Mouse (Mus musculus): ENCODE results near the gene Camsap3.

The Camsap3 gene

DNA sequence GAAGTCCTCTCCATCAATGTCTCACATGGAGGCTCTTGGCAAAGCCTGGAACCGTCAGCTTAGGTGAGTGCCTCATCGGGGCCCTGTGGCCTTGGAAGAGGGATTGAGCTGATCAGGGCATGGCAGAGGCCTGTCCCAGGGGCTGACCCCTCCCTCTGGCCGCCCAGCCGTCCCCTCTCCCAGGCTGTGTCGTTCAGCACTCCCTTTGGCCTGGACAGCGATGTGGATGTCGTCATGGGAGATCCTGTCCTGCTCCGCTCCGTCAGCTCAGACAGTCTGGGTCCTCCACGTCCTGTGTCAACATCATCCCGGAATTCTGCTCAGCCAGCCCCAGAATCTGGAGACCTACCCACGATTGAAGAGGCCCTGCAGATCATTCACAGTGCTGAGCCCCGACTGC is 16.3 kb downstream of the Camsap3 start:
- no peak for DNase-seq

DNA sequence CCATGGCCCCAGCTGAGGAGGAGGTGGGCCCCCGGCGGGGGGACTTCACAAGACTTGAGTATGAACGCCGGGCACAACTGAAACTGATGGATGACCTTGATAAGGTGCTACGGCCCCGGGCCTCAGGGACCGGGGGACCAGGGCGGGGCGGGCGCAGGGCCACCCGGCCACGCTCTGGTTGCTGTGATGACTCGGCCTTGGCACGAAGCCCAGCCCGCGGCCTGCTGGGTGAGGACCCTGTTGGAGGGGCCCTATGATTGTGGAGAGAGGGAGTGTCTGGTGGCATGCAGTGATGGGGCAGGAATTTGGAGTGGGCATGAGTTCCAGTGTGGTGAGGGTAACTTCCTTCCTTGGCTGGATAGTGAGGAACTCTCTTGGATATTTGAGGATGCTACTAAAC is 19.5 kb downstream of the Camsap3 start:
- DNase-seq, result peak; percentile 29 to 56

DNA sequence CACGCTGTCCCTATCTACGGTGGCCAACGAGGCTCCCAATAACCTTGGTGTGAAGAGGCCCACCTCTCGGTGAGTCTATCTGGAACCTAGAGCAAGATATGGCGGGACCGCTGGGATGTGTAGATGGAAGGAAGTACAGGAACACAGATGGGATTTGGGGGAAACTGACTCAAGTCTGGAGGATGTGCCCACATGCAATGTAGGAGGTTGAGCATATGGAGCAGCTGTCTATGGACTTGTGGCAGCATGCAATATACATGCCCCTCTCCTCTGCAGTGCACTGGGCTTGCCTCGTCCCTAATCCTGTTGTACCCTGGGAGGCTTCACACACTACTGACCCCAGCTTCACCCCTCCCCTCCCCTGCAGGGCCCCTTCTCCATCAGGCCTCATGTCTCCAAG is 20.7 kb downstream of the Camsap3 start:
- DNase-seq, result no peak

DNA sequence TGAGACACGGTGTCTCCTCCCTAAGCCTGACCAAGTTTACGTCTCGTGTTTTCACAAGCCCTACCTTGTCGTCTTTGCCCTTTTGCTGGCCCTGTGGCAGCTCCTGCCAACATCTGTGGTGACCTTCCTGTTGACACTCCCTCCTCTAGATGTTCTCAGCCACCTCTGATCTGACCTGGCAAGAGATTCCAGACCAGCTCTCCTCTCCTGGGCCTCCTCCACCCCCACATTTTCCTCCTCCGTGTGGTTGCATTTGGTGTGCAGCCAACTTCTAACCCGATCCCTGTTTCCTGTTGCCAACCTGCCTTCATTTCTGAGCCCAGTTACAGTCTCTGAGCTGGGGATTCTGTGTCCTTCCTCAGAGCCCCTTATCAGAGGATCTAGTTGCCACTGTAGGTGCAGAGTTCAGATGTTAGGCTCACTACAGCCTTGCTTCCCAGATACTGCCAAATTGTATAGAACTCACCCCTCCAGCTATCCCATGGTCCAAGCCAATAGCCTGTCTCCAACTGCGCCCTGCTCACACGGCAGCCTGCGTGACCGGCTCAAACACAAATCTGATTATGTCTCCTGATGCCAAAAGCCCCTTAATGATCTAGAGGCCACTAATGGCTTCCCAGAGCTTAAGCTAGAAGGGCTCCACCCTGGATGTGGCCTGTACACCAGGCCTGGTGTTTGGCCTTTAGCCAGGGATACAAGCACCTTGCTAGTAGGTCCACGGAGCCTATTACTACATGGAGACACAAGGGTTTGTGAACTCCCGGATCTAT is 22.1 kb downstream of the Camsap3 start:
- no peak for DNase-seq

DNA sequence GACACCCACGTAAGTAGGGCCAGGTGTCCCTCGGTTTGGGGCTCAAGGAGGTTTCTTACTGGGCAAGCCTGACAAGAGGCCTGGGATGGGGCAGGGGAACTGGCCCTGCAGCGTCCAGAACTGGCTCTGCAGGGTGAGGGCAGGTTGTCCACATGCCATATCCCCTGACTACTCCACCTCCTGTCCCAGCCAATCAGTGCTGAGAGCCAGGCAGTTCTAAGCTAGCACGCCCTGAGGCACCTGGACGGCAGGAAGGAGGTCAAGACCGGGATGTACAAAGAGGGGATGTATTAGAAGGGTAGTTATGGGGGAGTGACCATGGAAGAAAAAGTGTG is 22.7 kb downstream of the Camsap3 start:
- DNase-seq, result peak in 1 of 2 experiments; percentile 53

DNA sequence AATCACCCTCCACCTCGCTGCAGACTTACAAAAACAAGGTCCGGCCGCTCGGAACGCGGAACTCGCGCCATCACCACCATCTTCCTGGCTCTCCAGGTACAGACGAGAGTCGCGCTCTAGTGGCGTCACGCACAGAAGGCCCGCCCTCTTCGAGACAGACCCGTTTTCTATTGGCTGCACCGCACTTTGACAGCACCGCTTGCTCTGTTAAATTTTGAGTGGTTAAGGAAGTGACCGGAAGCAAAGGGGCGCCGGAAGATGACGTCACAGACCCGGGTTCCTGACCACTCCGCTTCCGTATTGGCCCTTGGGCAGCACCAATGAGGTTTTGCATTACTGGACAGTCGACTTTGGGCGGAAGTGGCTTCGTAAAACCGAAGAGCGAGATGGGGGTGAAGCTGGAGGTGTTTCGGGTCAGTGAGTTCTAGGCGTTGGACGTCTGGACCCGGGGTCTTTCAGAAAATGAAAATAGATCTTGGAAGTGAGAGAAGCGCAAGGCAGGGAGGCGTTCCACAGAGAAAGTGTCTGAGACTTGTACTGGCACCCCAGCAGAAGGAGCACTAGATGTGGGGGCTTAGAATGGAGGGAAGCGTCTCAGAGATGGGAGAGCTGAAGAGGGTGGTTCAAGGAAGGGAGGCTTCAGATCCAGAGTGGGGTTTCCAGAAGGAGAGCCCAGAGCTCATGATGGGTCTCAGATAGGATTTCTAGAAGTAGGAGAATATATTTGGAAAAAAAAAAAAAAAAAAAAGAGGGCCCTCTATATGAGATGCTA is 34.3 kb downstream of the Camsap3 start, which contains the start of the genes Xab2 and Pet100:
Xab2 (minus strand) TSS at position 118 of the 772 bp plus-strand sequence.
Pet100 (plus strand) TSS at position 350 of the 772 bp plus-strand sequence.
- peak; percentile 99 for DNase-seq

DNA sequence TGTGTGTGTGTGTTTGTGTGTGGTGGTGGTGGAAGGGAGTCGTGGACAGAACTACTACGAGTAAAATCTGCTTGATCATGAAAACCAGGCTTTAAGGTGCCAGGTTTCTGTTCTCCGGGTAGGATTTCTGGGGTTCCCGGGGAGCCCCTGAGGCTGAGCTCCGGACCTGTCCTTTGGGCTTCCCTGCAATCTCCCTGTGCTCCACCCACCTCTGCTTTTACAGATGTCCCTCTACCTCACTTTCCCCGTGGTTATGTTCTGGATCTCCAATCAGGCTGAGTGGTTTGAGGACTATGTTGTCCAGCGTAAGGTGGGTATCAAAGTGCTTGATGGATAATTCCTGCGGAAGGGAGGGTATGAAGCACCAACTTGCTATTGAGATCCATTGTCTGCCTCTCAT is 35.0 kb downstream of the Camsap3 start:
- DNase-seq, result no peak

DNA sequence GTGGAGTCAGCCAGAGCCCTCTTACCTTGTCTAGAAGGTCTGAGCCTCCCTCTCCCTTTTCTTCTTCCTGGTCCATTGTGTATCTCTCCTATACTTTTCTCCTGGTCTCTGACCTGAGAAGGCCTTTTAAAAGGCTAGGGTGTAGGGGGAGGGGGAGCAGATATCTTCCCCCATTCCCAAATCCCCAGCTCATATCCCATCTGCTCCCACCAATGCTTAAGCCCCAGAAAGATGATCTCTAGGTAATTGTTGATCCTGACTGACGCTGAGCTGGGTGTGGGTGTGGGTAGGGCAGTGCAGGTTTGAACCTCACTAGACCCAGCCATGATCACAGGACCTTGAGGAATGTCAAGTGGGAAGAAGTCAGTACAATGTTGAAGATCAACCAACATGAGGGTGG is 38.4 kb downstream of the Camsap3 start, which contains the start of gene Pcp2:
Pcp2 (minus strand) TSS at position 101 of the 400 bp plus-strand sequence.
- DNase-seq, result no peak

DNA sequence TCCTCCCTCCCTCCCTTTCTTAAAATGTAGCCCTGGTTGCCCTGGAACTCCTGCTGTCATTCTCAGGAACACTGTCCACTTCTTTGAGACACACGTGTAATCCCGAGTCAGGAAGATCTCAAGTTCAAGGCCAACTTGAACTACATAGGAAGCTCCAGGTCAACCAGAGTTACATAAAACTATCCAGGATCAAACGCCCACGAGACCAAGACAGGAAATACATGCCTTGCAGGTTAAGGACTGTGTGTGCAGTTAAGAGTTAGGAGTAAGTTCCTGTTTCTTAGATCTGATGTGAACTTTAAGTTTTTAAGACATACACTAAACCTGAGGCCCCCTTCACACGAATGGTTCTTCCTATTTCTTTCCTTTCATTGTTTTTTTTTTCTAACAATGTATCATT is 39.9 kb downstream of the Camsap3 start:
- no peak for DNase-seq

DNA sequence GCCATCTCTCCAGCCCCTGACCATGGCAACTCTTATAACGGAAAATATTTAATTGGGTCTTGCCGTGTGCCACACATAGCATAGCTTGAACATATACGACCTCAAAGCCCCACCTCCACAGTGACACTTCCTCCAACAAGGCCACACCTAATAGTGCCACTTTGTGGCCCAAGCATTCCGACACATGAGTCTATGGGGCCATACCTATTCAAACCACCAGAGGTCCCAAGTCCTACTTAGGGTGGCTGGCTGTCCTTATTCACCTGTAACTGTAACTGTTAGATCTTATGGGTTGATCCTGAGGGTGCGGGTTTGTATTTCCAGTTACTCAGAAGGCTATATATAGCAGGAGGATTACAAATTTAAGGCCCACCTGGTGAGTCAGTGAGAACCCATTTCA is 40.9 kb downstream of the Camsap3 start:
- DNase-seq, result peak; percentile 22 to 58

DNA sequence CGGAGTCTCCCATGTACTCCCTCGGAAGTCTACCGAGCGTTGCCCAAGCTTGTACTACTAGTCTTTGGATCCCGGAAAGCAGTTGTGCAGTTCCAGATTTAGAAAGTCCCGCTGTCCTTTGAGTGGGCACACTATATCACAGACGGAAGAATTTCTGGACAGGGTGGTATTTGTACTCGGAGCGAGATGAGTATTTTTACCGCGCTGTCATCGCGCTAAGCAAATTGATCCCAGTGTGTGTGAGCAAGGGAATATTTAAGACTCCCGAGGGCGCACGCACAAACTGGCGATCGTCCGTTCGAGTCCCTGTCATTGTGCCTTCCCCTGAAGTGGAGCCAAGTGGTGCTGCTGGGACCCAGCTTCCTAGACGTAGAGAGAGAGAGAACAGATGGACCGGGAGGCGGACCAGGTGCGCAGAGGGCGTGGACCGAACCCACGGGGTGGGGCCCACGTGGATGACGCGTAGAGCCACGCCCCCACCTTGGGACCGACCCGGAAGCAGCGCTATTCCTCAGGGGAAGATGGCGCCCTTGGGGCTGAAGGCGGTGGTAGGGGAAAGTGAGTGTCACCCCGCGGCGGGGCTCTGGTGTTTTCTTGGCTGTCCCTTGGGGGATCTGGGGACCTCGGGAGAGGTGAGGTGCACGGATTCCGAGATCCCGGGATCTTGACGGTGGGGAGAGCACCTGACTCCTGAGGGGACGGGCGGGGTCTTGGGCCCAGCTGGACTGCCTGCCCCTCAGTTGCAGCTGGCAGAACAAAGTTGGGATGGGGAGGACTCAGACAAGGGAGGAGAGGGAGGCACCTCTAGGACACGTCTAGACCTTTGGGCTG is 43.8 kb downstream of the Camsap3 start, which contains the start of gene Stxbp2:
Stxbp2 (plus strand) TSS at position 309 of the 831 bp plus-strand sequence.
- DNase-seq, result peak; percentile 87

DNA sequence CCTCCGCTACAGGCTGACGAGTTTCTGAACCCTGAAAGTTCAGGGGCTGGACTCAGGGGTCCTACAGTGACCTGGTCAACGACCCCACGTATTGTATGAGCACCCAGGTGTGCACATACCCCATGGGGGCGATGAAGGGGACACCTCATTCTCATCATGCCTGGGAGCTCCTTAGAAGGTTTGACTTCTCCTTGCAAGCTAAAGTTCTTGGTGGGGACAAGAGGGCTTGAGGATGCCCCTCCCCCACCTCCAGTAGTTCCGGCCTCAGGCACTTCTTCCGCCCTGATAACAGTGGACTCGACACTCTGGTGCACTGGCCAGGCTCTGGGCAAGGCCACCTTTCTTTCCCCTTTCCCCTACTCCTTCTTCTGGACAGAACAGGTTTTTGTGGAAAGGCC is 44.4 kb downstream of the Camsap3 start:
- peak; percentile 53 to 62 for DNase-seq

DNA sequence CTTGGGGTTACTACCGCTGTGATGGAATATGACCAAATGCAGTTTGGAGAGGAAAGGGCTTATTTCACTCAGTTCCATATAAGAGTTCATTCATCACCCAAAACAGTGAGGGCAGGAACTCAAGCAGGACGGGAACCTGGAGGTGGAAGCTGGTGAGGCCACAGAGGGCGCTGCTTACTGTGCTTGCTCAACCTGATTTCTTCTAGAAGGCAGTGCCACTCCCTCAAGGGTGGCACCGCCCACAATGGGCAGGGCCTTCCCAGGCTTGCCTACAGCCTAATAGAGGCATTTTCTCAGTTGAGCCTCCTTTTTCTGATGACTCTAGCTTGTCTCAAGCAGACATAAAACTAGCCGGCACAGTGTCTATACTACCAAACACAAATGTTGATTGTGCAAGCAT is 58.7 kb downstream of the Camsap3 start:
- DNase-seq, result peak; percentile 80 to 82

DNA sequence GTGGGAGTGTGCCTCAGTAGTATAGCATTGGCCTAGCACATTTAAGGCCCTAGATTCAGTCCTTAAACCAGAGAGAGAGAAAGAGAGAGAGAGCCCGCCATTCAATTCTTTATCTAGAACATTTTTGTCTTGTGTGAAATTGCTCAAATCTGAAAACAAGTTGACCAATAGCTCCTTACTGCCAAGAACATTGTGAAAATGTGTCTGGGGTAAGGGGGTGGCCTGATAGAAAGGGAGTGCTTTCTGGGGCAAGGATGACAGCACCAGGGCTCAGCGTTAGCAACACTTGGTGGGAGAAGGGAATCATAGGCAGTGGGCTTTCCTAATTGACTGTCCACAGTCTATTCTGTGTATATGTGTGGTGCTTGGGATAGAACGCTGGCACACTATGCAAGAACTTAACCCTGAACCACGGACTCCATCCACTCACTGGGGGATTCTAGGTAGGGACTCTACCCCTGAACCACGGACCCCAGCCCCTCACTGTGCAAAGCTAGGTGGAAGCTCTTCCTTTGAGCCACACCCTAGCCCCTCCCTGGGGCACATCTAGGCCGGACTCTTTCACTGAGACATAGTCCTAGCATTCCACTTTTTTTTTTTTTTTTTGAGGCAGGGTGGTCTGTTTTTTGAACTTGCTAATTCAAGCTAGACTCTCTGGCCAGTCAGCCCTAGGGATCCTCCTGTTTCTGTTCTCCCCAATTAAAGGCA is 59.9 kb downstream of the Camsap3 start:
- DNase-seq, result no peak

DNA sequence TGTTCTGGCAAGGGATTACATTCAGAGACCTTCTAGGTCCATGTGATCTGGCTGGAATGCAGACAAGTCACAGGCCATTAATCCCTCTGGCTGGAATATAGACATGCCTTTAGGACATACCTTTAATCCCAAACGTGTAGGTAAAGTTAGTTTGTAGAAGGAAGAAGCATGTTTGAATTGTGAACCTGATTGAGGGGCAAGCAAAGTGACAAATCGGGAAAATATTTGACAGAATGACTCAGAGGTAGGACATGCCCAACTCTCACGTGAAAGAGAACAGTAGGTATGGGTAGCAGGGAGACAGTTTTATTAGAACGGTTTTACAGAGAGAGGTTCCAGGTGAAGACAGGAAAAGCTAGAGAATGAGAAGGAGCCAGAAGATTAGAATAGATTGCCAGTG is 60.5 kb downstream of the Camsap3 start:
- no peak for DNase-seq

DNA sequence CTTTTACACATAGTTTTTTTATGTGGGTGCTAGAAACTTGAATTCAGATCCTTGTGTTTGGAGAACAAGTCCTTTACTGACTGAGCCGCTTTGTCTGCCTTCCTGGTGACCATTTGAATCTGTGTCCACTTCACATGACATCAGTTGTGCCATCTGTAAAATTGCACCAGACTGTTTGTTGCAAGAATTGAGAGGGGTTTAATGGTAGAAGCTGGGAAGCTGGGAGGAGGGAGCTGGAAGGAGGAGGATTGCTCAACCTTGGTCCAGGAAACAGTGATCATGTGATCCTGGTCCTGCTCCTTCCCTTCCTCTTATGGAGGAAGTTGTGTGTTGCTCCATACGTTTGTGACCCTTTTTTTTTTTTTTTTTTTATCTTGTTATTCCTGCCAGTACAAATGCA is 61.2 kb downstream of the Camsap3 start:
- peak in 1 of 2 experiments; percentile 55 for DNase-seq

DNA sequence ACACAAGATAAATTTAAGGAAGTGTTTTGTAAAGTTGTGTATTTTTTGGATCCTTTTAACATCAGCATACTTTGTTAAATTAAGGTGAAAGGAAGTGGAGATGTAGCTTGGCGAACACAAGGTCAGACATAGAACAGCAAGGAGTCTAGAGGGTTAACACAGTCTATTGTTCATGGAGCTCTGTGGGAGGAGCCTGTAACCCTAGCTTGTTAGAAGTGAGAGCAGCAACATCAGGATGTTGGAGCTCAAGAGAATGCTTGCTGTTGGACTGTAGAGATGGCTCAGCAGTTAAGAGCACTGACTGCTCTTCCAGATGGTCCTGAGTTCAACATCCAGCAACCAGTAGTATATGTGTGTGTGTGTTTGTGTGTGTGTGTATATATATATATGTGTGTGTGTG is 61.9 kb downstream of the Camsap3 start:
- DNase-seq, result no peak

DNA sequence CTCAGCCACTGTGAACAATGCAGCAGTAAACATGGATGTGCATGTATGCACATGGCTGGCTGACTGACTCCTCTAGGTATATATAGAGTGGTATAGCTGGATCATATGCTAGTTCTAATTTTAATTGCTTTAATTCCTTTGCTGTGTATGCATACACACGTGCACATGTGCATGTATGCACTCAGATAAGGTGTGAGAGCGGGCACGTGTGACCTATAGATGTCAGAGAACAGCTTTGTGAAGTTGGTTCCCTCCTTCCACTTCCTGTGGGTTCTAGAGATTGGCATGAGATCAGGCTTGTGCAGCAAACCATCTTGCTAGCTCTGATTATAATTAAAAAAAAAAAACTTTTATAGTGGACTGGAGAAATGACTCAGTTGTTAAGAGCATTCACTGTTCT is 65.8 kb downstream of the Camsap3 start:
- no peak for DNase-seq

DNA sequence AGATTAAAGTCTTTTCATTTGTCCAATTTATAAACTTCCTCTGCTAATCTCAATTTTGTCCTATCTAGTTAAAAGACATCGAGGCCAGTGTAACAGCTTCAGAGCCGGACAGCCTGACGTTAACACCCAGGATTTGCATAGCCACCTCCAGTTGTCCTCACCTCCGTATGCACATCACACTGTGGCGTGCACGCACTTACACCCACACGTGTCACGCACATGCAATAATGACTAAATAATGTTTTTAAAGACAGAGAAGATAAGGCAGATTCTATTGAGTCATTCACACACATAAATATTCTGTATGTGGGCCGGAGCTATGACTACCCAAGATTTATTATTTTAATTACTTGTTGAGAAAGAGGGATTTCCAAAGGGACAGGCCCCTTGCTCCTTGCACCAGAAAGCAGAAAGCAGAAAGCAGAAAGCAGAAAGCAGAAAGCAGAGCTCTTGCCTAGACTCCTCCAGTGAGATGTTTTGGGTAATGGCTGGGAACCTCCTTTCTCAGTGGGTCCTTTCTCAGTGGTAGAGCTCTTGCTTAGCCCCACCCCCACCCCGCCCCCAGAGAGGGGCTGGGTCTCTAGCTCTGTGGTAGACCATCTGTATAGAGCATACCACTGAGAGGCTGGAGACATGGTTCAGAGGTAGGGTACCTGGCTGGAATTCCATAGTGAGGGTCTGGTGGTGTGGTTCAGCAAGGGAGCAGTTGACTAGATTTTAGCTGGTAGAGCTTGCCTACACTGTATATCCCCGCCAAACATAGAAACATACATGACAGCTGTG is 67.8 kb downstream of the Camsap3 start:
- no peak for DNase-seq

DNA sequence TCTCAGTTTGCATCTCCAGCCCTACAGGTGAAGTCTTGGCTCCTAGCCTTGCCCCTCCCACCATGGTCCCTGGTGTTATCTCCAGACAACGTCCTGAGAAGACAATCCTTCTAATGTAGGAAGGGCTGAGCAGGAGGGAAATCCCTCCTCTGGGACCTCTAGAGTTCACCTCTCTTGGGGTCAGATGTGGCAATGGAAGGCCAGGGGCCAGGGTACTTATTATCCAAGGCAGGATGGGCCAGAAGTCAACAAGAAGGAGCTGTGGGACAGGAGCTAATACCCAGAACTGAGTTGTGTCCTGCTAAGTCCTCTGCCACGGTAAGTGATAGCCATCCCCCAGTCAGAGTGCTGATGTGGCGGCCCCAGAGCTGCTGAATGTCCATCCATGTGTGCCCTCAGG is 68.4 kb downstream of the Camsap3 start, which contains the start of gene Retn:
Retn (plus strand) TSS at position 245 of the 400 bp plus-strand sequence.
- no peak for DNase-seq

DNA sequence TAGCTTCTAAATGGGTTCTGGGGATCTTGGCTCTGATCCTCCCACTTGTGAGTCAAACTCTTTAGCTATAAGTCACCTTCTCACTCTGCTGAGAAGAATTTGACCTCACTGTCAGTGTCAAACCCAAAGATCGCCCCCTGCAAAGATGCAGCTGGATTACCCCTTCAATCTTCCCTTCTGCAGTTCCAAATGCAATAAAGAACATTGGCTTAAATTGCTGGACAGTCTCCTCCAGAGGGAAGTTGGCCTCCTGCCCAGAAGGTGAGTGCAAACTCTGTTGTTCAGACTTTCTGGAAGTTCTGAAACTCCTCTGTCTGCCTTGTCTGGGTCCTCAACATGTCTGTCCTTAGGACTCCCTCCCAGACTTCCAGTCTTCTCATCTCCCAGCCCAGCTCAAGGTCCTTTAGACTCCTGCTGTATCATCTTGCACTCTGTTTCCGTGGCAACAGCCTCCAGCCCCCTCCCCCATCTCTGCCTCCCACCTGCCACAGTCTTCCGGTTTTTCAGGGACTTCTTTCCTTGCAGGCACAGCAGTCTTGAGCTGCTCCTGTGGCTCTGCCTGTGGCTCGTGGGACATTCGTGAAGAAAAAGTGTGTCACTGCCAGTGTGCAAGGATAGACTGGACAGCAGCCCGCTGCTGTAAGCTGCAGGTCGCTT is 69.8 kb downstream of the Camsap3 start:
- DNase-seq, result no peak

Measured in lung, postnatal 4 days (tissue).